Mouse (Mus musculus) intestine, embryonic 14.5 days (tissue): Measurements from ENCODE around the gene Ccn6. TPM values are rescaled to one million over a fixed set of nuclear protein-coding genes. Genes with fewer than 3 reads are reported as not detected.
"Not testable (repeated sequence)": the region's sequence is repeated elsewhere in the genome, so short reads cannot be mapped to it uniquely, and the experiment has no call there.

Experiments used
- ATAC-seq: fragments of 200-750 bp; cut with Nextera tagmentation; replicated peaks from 2 replicates; pipeline ENCODE4 v1.8.0; 2017; ENCODE audit warnings: low read depth, moderate number of reproducible peaks, moderate TSS enrichment, moderate library complexity; ENCODE audit not compliant: low FRiP score, low TSS enrichment
- DNase-seq: peaks from one replicate; pipeline ENCODE4 v3.0.0-alpha.2; 2018; ENCODE audit warnings: low spot score
- H3K27ac ChIP-seq: fragments of 300-500 bp; sonication (generic); 2 replicates; pipeline ENCODE4 v1.5.1; 2014; ENCODE audit warnings: low read depth, mild to moderate bottlenecking, control low read depth
- H3K27me3 ChIP-seq: fragments of 300-500 bp; sonication (generic); replicated peaks from 2 replicates; pipeline ENCODE4 v1.6.1; 2014; ENCODE audit warnings: low read length, control low read depth; ENCODE audit not compliant: control insufficient read depth, insufficient read depth
- H3K36me3 ChIP-seq: fragments of 300-500 bp; sonication (generic); 2 replicates; pipeline ENCODE4 v1.6.1; 2014; ENCODE audit warnings: low read length, control low read depth; ENCODE audit not compliant: control insufficient read depth, insufficient read depth
- H3K4me1 ChIP-seq: fragments of 300-500 bp; sonication (generic); replicated peaks from 2 replicates; pipeline ENCODE4 v1.6.1; 2014; ENCODE audit warnings: low read length, control low read depth, mixed read lengths; ENCODE audit not compliant: control insufficient read depth, insufficient read depth
- H3K4me2 ChIP-seq: fragments of 300-500 bp; sonication (generic); 2 replicates; pipeline ENCODE4 v1.6.1; 2014; ENCODE audit warnings: low read length
- H3K4me3 ChIP-seq: fragments of 300-500 bp; sonication (generic); 2 replicates; pipeline ENCODE4 v1.5.1; 2014; ENCODE audit warnings: low read depth, low read length, control low read depth, mixed read lengths
- H3K9ac ChIP-seq: fragments of 300-500 bp; sonication (generic); 2 replicates; pipeline ENCODE4 v1.6.1; 2014; ENCODE audit warnings: mild to moderate bottlenecking, low read length
- H3K9me3 ChIP-seq: fragments of 300-500 bp; sonication (generic); 2 replicates; pipeline ENCODE4 v1.6.1; 2016; ENCODE audit warnings: low read length, control low read depth; ENCODE audit not compliant: control insufficient read depth
- WGBS: fragments of 180-500 bp; shearing (Covaris S2); extraction: QIAGEN DNeasy Blood & Tissue Kit; methylation state at CpG from one replicate; pipeline ENCODE4 v1.1.7; 2014; 5-methylcytosine and 5-hydroxymethylcytosine counted together
- polyA plus RNA-seq: library from polyadenylated mRNA; unstranded; fragments of >200 nt; fragmentation: Nextera tagmentation; extraction: Ambion mirVana; gene quantifications from 2 replicates; pipeline ENCODE4 v1.2.1, GENCODE M21; 2014

The Ccn6 gene
- polyA plus RNA-seq = 0.32 TPM in 1 of 2 replicates, not detected in the other

- no peaks in the 10 kb centered on the region for H3K9me3 ChIP-seq
- H3K4me3 ChIP-seq = no peak within 1 kb of the TSS
- H3K27ac ChIP-seq = no peak within 1 kb of the TSS
- no peak for DNase-seq
- no peak for ATAC-seq
- no peak within 1 kb of the TSS for H3K9ac ChIP-seq
- peaks cover 6% of the 10 kb centered on the region; the same call in 1 of the 2 replicates for H3K4me1 ChIP-seq
- peak within 1 kb of the TSS; percentile 30 for H3K4me2 ChIP-seq
- WGBS = 84% methylated on average over 10 of the region's 10 CpGs
- no peaks in the 10 kb centered on the region for H3K36me3 ChIP-seq
- H3K27me3 ChIP-seq = no peaks in the 10 kb centered on the region
Observed at GRCm38 (mm10) chr10:39163694-39164093, at the start of gene Ccn6. Ccn6 (minus strand) TSS chr10:39163794.

DNA sequence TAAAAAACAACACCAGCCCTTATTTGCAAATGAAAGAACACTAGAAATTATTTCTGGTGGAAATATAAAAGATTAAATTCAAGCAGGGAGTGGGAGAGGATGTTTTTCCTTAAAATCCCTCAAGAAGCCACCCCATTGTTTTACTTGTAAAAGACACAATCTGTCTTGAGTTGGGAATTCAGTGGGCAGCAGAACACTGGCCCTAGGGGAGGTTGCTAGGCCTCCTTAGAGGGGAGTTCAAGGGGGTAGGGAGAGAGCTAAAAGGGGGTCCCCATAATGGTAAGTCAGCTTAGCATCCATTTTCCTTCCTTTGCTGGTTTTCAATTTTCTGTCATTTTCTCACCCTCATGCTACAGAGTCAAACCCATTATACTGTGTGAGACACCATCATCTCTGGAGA is 46.4 kb upstream of the Ccn6 start:
- H3K4me1 ChIP-seq = no peaks in the 10 kb centered on the region
- no peaks in the 10 kb centered on the region for H3K27me3 ChIP-seq
- no peak overlapping the region for H3K4me3 ChIP-seq
- H3K4me2 ChIP-seq = no peak overlapping the region
- 0 out of 2 replicates have a peak, but pooled peaks cover under 1% of the 10 kb centered on the region for H3K9me3 ChIP-seq
- no peak overlapping the region for H3K27ac ChIP-seq
- ATAC-seq (no peak), DNase-seq (no peak)
- no peak overlapping the region for H3K9ac ChIP-seq
- no peaks in the 10 kb centered on the region for H3K36me3 ChIP-seq

- WGBS = 56% methylated on average over 10 of the region's 10 CpGs
- Histone ChIP-seq H3K4me1 (no peaks in the 10 kb centered on the region), H3K9me3 (peaks cover 3% of the 10 kb centered on the region; the same call in 1 of the 2 replicates), H3K27ac (no peak overlapping the region), H3K4me2 (no peak overlapping the region), H3K4me3 (no peak overlapping the region), H3K9ac (no peak overlapping the region), H3K27me3 (no peaks in the 10 kb centered on the region), H3K36me3 (no peaks in the 10 kb centered on the region)
- ATAC-seq (no peak), DNase-seq (no peak)
Observed at GRCm38 (mm10) chr10:39209161-39210025, 45.8 kb upstream of the Ccn6 start.

DNA sequence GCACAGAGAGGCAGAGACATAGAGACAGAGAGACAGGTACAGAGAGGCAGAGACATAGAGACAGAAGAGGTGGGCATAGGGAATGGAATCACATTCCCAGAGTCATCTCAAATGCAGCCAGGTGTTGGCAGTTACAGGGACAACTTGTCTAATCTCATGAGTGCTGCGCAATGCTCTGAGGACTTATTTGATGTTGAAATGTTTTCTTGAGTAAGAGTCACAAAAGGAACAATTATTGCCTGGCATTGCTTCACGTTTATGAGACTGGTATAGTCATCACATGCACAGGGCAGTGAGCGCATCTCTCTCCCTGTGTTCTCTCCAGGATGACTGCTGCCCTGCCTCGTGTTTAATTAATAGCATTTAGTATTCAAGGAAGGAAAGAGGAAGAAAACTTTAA is 45.1 kb upstream of the Ccn6 start:
- Histone ChIP-seq H3K4me2 (no peak overlapping the region), H3K9me3 (peaks cover 3% of the 10 kb centered on the region; the same call in 1 of the 2 replicates), H3K9ac (no peak overlapping the region), H3K27me3 (no peaks in the 10 kb centered on the region), H3K4me3 (no peak overlapping the region), H3K27ac (no peak overlapping the region), H3K36me3 (no peaks in the 10 kb centered on the region), H3K4me1 (no peaks in the 10 kb centered on the region)
- 71% methylated on average over 4 of the region's 4 CpGs for WGBS
- ATAC-seq (no peak), DNase-seq (no peak)

DNA sequence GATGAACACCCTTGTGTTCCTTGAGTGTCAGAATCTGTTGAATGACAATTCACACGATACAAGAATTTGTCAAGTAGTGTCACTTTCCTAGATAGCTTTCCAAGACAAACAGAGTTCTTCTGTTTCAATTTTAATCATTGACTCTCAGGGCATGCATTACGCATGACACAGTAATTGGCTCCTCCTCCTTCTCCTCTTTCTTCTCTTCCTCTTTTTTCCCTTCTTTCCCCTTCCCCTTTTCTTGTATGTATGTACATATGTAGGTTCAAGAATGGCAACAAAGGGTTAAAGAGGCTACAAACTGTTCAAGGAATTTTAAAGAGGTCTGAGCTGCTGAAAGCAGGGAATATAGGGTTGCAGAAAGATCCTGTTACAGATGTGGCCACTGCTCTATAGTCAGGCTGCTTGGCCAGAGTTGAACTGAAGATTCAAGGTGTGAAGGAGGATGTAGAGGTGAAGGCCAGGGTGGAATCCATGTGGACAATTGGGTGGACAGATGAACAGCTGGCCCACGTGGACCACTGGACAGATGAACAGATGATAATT is 43.8 kb upstream of the Ccn6 start:
- Histone ChIP-seq H3K27ac (no peak overlapping the region), H3K9ac (no peak overlapping the region), H3K36me3 (no peaks in the 10 kb centered on the region), H3K4me1 (no peaks in the 10 kb centered on the region), H3K4me2 (no peak overlapping the region), H3K9me3 (peaks cover 3% of the 10 kb centered on the region; the same call in 1 of the 2 replicates), H3K4me3 (no peak overlapping the region), H3K27me3 (no peaks in the 10 kb centered on the region)
- 74% methylated on average over 3 of the region's 3 CpGs for WGBS
- DNase-seq (no peak), ATAC-seq (no peak)

- whole genome bisulfite sequencing = 54% methylated on average over 4 of the region's 4 CpGs
- Histone ChIP-seq H3K4me2 (no peak overlapping the region), H3K36me3 (no peaks in the 10 kb centered on the region), H3K4me1 (no peaks in the 10 kb centered on the region), H3K4me3 (no peak overlapping the region), H3K27me3 (no peaks in the 10 kb centered on the region), H3K27ac (no peak overlapping the region), H3K9me3 (peaks cover 3% of the 10 kb centered on the region; the same call in 1 of the 2 replicates), H3K9ac (no peak overlapping the region)
- DNase-seq (no peak), ATAC-seq (no peak)
Observed at GRCm38 (mm10) chr10:39202490-39202889, 38.9 kb upstream of the Ccn6 start.

DNA sequence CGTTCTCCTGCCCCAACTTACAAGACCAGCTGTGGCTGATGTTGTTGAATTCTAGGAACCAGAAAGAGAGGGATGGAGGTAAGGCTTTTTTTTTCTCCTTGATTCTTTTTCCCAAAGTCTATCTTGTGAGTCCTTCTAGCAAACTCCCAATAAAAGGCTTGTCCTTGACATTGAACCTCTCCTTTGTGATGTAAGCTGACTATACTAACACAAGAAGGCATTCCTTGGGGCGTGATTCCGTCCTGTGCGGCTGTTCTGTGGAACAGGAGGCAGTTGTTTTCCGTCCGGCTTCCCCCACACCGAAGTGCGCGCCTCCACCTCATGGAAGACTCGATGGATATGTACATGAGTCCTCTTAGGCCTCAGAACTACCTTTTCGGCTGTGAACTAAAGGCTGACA is 34.6 kb upstream of the Ccn6 start:
- not testable (repeated sequence) for H3K4me2 ChIP-seq, H3K27me3 ChIP-seq, ATAC-seq, H3K9ac ChIP-seq, H3K9me3 ChIP-seq, H3K36me3 ChIP-seq, DNase-seq, H3K27ac ChIP-seq, H3K4me1 ChIP-seq, H3K4me3 ChIP-seq
- WGBS = 92% methylated on average over 11 of the region's 11 CpGs

GRCm38 (mm10) chr10:39192673-39193072 is 29.1 kb upstream of the Ccn6 start:
- H3K9ac ChIP-seq = no peak overlapping the region
- H3K4me2 ChIP-seq = no peak overlapping the region
- WGBS = 89% methylated on average over 3 of the region's 3 CpGs
- H3K27me3 ChIP-seq = no peaks in the 10 kb centered on the region
- DNase-seq (no peak), ATAC-seq (no peak)
- H3K36me3 ChIP-seq = no peaks in the 10 kb centered on the region
- no peaks in the 10 kb centered on the region for H3K4me1 ChIP-seq
- no peak overlapping the region for H3K27ac ChIP-seq
- no peak overlapping the region for H3K4me3 ChIP-seq
- H3K9me3 ChIP-seq = no peaks in the 10 kb centered on the region
